ENCODE assay signal across 7 mouse cellular contexts in the genomic region with DNA sequence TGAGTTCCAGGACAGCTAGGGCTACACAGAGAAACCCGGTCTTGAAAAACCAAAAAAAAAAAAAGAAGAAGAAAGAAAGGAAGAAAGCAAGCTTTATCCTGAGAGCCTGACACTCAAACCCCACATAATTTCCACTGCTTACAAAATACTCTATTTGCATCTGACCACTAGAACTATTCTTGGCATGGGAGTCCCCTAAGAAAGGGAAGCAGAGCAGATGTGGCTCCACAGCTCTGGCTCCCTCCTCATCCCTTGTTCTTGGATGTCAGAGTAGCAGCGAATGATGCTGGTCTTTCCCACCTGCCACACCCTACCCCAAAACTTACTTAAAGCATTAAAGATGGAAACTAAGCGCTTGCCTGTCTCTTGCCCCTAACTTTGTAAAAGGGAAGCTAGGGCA. TPM values are rescaled to one million over a fixed set of nuclear protein-coding genes. Genes with fewer than 3 reads are reported as not detected.
A peak's percentile ranks its signal among the peaks of the same experiment; 100 is the strongest.
DNase-seq lines count a peak whose midpoint lies in the region; ATAC-seq and TF ChIP-seq lines count a peak whose summit lies in the region.

No protein-coding gene starts in this region.

- TF ChIP-seq POLR2A in MEL (IDR thresholded peaks at IDR 0.05; ENCODE audit: control insufficient read depth in 1 of 2, insufficient read depth in 1 of 2, low read depth in 1 of 2, low read length in 2 of 2, poor library complexity in 1 of 2), result no peak

- H3K4me3 ChIP-seq in E14TG2a.4 (replicated peaks; ENCODE audit: low read length), result peak overlapping the region; percentile 98
- peak overlapping the region; percentile 63 to 92 for H3K4me3 ChIP-seq in MEL (ENCODE audit: control insufficient read depth in 1 of 2, insufficient read depth in 1 of 2, low read depth in 2 of 2, low read length in 2 of 2)
- peak overlapping the region; percentile 98 for H3K4me3 ChIP-seq in megakaryocyte, embryonic 14.5 days (replicated peaks)

- TF ChIP-seq EP300 in MEL (IDR thresholded peaks at IDR 0.05; ENCODE audit: low read depth in 1 of 2, low read length in 2 of 2), result no peak

- H3K4me1 ChIP-seq in E14TG2a.4 (replicated peaks; ENCODE audit: low read depth, low read length) (peaks cover 65% of the 10 kb centered on the region), MEL (ENCODE audit: control insufficient read depth in 1 of 2, insufficient read depth in 2 of 2, low read length in 2 of 2) (peaks cover 7 to 34% of the 10 kb centered on the region in 2 experiments)
- H3K4me1 ChIP-seq in megakaryocyte, embryonic 14.5 days, result peaks cover 60% of the 10 kb centered on the region

- H3K27ac ChIP-seq in MEL (ENCODE audit: control insufficient read depth, low read depth, low read length), result no peak overlapping the region

- H3K27me3 ChIP-seq in E14TG2a.4 (ENCODE audit: insufficient read depth, low read length), result no peaks in the 10 kb centered on the region
- no peaks in the 10 kb centered on the region for H3K27me3 ChIP-seq in MEL (ENCODE audit: control insufficient read depth in 1 of 2, insufficient read depth in 2 of 2, low read length in 2 of 2)
- H3K27me3 ChIP-seq in megakaryocyte, embryonic 14.5 days (replicated peaks), result no peaks in the 10 kb centered on the region

- TF ChIP-seq RAD21 in MEL (IDR thresholded peaks at IDR 0.05; ENCODE audit: low read depth, low read length), result no peak

- DNase-seq in MEL (ENCODE audit: low read depth, low spot score), result no peak
- no peak for DNase-seq in layer of hippocampus, adult 11-12 months (ENCODE audit: low spot score)
- DNase-seq in cerebellum, adult 18-20 months, result no peak
- no peak for DNase-seq in thymus, postnatal 25 days

- H3K9me3 ChIP-seq in E14TG2a.4 (ENCODE audit: low read length) (no peaks in the 10 kb centered on the region), MEL (replicated peaks; ENCODE audit: insufficient read depth, low read length) (no peaks in the 10 kb centered on the region)
- no peaks in the 10 kb centered on the region for H3K9me3 ChIP-seq in megakaryocyte, embryonic 14.5 days

- TF ChIP-seq CTCF in E14TG2a.4 (conservative IDR thresholded peaks at IDR 0.05; ENCODE audit: low read length), result no peak
- no peak for TF ChIP-seq CTCF in MEL (IDR thresholded peaks at IDR 0.05 in 2 of 3, conservative IDR thresholded peaks at IDR 0.05 in 1 of 3; ENCODE audit: control insufficient read depth in 1 of 3, insufficient read depth in 1 of 3, low read depth in 2 of 3, low read length in 3 of 3, poor library complexity in 1 of 3, severe bottlenecking in 1 of 3)

- H3K79me2 ChIP-seq in MEL (ENCODE audit: control insufficient read depth, insufficient read depth, low read length, poor library complexity), result peaks cover 66% of the 10 kb centered on the region

- H3K36me3 ChIP-seq in E14TG2a.4 (ENCODE audit: insufficient read depth, low read length), result peaks cover 41% of the 10 kb centered on the region
- H3K36me3 ChIP-seq in MEL (ENCODE audit: control insufficient read depth in 1 of 2, insufficient read depth in 2 of 2, low read length in 2 of 2), result peaks cover 2 to 24% of the 10 kb centered on the region in 2 experiments
- H3K36me3 ChIP-seq in megakaryocyte, embryonic 14.5 days (replicated peaks; ENCODE audit: low read length), result peaks cover 8% of the 10 kb centered on the region

- peak overlapping the region; percentile 98 for H3K9ac ChIP-seq in MEL (ENCODE audit: control insufficient read depth, low read depth, low read length, poor library complexity, severe bottlenecking)

- ATAC-seq in hematopoietic stem cell, adult 5-6 weeks (replicated peaks in 1 of 2; ENCODE audit: insufficient read depth in 1 of 2, low FRiP score in 2 of 2, low TSS enrichment in 1 of 2, low read depth in 1 of 2, poor library complexity in 2 of 2, severe bottlenecking in 2 of 2), result peak; percentile 14 to 29

TF ChIP-seq in MEL, 35 proteins besides CTCF, POLR2A, EP300 and RAD21:
- TF ChIP-seq NELFE (IDR thresholded peaks at IDR 0.05; ENCODE audit: low read depth, low read length) (no peak), E2F4 (IDR thresholded peaks at IDR 0.05; ENCODE audit: borderline replicate concordance, low read depth, low read length) (no peak), KAT2A (conservative IDR thresholded peaks at IDR 0.05; ENCODE audit: low read depth, low read length) (no peak), ZMIZ1 (IDR thresholded peaks at IDR 0.05; ENCODE audit: low read depth, low read length) (no peak), POLR2AphosphoS5 (IDR thresholded peaks at IDR 0.05; ENCODE audit: borderline replicate concordance, low read depth, low read length) (no peak)

RNA-seq across cellular contexts. Expression of gene Glt1d1, which starts 16.6 kb away (rescaled TPM):
- not detected in 2 replicates for total RNA-seq in MEL (2012; rRNA removed)
- under 1 TPM in 1 of 2 experiments, not detected in 1; 0.19 TPM for polyA plus RNA-seq in MEL (2012; ENCODE audit: insufficient read depth in 1 of 2, insufficient read length in 2 of 2, low read depth in 1 of 2, low replicate concordance in 2 of 2, missing spikeins in 1 of 2)
- 0.30 and 0.94 TPM in 2 replicates for total RNA-seq in hematopoietic stem cell, adult 5-6 weeks (2017)
- polyA plus RNA-seq in megakaryocyte, embryonic 14.5 days (2012; ENCODE audit: insufficient read depth, low replicate concordance), result 0.17 TPM in 1 of 2 replicates, not detected in the other

RNA-seq across cellular contexts. Expression of gene Slc15a4, which starts 17.2 kb away (rescaled TPM):
- total RNA-seq in MEL (2012; rRNA removed), result 29.1 and 31.7 TPM in 2 replicates
- 10 to 100 TPM in 1 of 2 experiments, not detected in 1; 35.5 TPM for polyA plus RNA-seq in MEL (2012; ENCODE audit: insufficient read depth in 1 of 2, insufficient read length in 2 of 2, low read depth in 1 of 2, low replicate concordance in 2 of 2, missing spikeins in 1 of 2)
- 13.5 and 65.1 TPM in 2 replicates for total RNA-seq in hematopoietic stem cell, adult 5-6 weeks (2017)
- 7.9 and 11.9 TPM in 2 replicates for polyA plus RNA-seq in megakaryocyte, embryonic 14.5 days (2012; ENCODE audit: insufficient read depth, low replicate concordance)
